Mouse (Mus musculus) heart, adult 2 months (tissue): ENCODE data around the gene Tmem208. TPM values are rescaled to one million over a fixed set of nuclear protein-coding genes. Genes with fewer than 3 reads are reported as not detected.

Experiments
- DNase-seq, 2 experiments: peaks; one replicate each; pipeline ENCODE4 v3.0.0; 2021
- H3K27ac ChIP-seq: fragments of 200-600 bp; 2 replicates; pipeline ENCODE4 v1.8.1; 2022
- H3K27me3 ChIP-seq: fragments of 200-500 bp; 2 replicates; pipeline ENCODE4 v1.6.1; 2012; ENCODE audit warnings: mild to moderate bottlenecking, low read length, inconsistent platforms, mixed read lengths; ENCODE audit not compliant: control insufficient read depth, insufficient read depth
- H3K36me3 ChIP-seq: fragments of 200-500 bp; 2 replicates; pipeline ENCODE4 v1.6.1; 2012; ENCODE audit warnings: low read length, inconsistent platforms; ENCODE audit not compliant: control insufficient read depth, insufficient read depth
- H3K4me1 ChIP-seq: fragments of 200-500 bp; 2 replicates; pipeline ENCODE4 v1.6.1; 2011; ENCODE audit warnings: low read length; ENCODE audit not compliant: control insufficient read depth, insufficient read depth
- H3K4me3 ChIP-seq: fragments of 200-600 bp; 2 replicates; pipeline ENCODE4 v1.8.1; 2022
- H3K79me2 ChIP-seq: fragments of 200-500 bp; replicated peaks from 2 replicates; pipeline ENCODE4 v1.6.1; 2012; ENCODE audit warnings: mild to moderate bottlenecking, inconsistent platforms, low read length, moderate library complexity, mixed read lengths; ENCODE audit not compliant: control insufficient read depth, insufficient read depth
- H3K9ac ChIP-seq: fragments of 200-500 bp; 2 replicates; pipeline ENCODE4 v1.6.1; 2012; ENCODE audit warnings: low read depth, mild to moderate bottlenecking, control low read depth, inconsistent platforms, low read length, mixed read lengths
- CTCF ChIP-seq: fragments of 200-600 bp; IDR thresholded peaks from 2 replicates; pipeline ENCODE4 v1.8.1; 2022; ENCODE audit warnings: antibody characterized with exemption, mild to moderate bottlenecking, moderate library complexity
- EP300 ChIP-seq: fragments of 200-500 bp; IDR thresholded peaks from 2 replicates; pipeline ENCODE4 v1.6.1; 2011; ENCODE audit warnings: low read depth, low read length, control low read depth; ENCODE audit not compliant: insufficient read depth
- POLR2A ChIP-seq: fragments of 200-500 bp; IDR thresholded peaks from 2 replicates; pipeline ENCODE4 v1.6.1; 2011; ENCODE audit warnings: mild to moderate bottlenecking, low read depth, low read length, control low read depth; ENCODE audit not compliant: insufficient read depth
- WGBS: fragments of 180-500 bp; shearing (Covaris S2); methylation state at CpG from one replicate; pipeline ENCODE4 v1.1.7; 2018; 5-methylcytosine and 5-hydroxymethylcytosine counted together
- intact Hi-C: fragments of 180-260 bp; cut with DNase I; formaldehyde crosslinking; loops from one replicate; pipeline ENCODE4 v1.15.1; 2025
- microRNA-seq, 2 experiments: library from miRNA; unstranded; fragments of <30 nt; microRNA quantifications; one replicate each; pipeline ENCODE4 v1.2.0; 2021
- polyA plus RNA-seq: library from polyadenylated mRNA; depleted of rRNA; stranded (reverse); fragments of >200 nt; gene quantifications from 2 replicates; pipeline ENCODE4 v1.2.3, GENCODE M21; 2012; rRNA removed
- total RNA-seq, 2 experiments: library from RNA; stranded (reverse); gene quantifications; 2 replicates each; pipeline ENCODE4 v1.2.3; 2021

Gene Tmem208
- total and polyA plus RNA-seq, 3 experiments: 24.1 to 43.6 (median 26.6) TPM

DNA sequence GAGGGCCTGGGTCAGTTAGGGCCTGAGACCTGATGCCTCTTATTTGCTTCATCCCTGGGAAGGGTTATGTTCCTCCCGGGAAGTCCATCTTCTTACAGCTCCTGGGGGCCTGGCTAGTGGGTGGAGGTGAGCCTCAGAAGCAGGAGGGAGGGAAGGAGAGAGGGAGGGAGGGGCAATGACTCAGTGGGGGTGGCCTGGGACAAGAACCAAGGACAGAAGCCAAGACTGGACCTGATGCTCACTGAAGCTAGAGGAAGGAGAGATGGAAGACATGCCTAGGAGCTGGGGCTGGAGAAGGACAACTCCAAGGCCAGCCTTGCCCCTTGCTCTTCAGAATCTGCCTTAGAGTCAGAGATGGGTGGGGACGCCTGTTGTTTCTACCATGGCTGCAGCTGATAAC is 46.9 kb downstream of the Tmem208 start, which contains the start of gene Plekhg4:
Gene Plekhg4 (plus strand): TSS at position 243 of the 400 bp plus-strand sequence.
- DNase-seq: no peak
- H3K36me3 ChIP-seq: no peaks in the 10 kb centered on the region
- H3K79me2 ChIP-seq: no peaks in the 10 kb centered on the region
- no peak for TF ChIP-seq EP300
- no peak for TF ChIP-seq POLR2A
- no peak for TF ChIP-seq CTCF
- no peak within 1 kb of the TSS for H3K27ac ChIP-seq
- H3K27me3 ChIP-seq: no peaks in the 10 kb centered on the region; the same call in 1 of the 2 replicates
- H3K4me1 ChIP-seq: no peaks in the 10 kb centered on the region
- no peak within 1 kb of the TSS for H3K4me3 ChIP-seq
- intact Hi-C loops: no loop called here
- H3K9ac ChIP-seq: no peak within 1 kb of the TSS
- 59% methylated on average over 2 of the region's 2 CpGs for WGBS

- DNase-seq: peak in 1 of 2 experiments; percentile 49
- H3K4me3 ChIP-seq: no peak overlapping the region
- H3K9ac ChIP-seq: no peak overlapping the region
- H3K36me3 ChIP-seq: no peaks in the 10 kb centered on the region
- H3K79me2 ChIP-seq: no peaks in the 10 kb centered on the region
- intact Hi-C loops: no loop called here
- peak; percentile 69 for TF ChIP-seq CTCF
- TF ChIP-seq POLR2A: no peak
- WGBS: 32% methylated on average over 33 of the region's 33 CpGs
- no peaks in the 10 kb centered on the region; the same call in 1 of the 2 replicates for H3K27me3 ChIP-seq
- H3K27ac ChIP-seq: no peak overlapping the region
- H3K4me1 ChIP-seq: no peaks in the 10 kb centered on the region
These were observed 48.4 kb downstream of the Tmem208 start for GRCm38 (mm10) chr8:105374513-105374966.

GRCm38 (mm10) chr8:105378673-105379072 is 52.5 kb downstream of the Tmem208 start:
- no peaks in the 10 kb centered on the region; the same call in 1 of the 2 replicates for H3K27me3 ChIP-seq
- intact Hi-C loops: no loop called here

DNA sequence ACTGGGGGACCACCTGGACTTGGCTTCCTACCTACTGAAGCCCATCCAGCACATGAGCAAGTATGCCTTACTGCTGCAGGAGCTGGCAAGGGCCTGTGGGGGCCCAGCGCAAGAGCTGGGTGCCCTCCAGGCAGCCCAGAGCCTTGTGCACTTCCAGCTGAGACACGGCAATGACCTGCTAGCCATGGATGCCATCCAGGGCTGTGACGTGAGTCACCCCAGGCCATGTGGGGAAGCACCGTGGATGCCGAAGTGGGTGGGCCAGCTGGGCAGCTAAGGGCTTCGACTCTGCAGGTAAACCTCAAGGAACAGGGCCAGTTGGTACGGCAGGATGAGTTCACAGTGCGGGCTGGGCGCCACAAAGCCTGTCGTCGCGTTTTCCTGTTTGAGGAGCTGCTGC is 54.2 kb downstream of the Tmem208 start:
- 87% methylated on average over 12 of the region's 12 CpGs for WGBS
- TF ChIP-seq CTCF (no peak), POLR2A (no peak), EP300 (no peak)
- Histone ChIP-seq H3K36me3 (no peaks in the 10 kb centered on the region), H3K9ac (no peak overlapping the region), H3K4me3 (no peak overlapping the region), H3K27me3 (no peaks in the 10 kb centered on the region), H3K79me2 (no peaks in the 10 kb centered on the region), H3K4me1 (no peaks in the 10 kb centered on the region), H3K27ac (no peak overlapping the region)
- intact Hi-C loops: no loop called here
- no peak for DNase-seq

More at GRCm38 (mm10) chr8:105378673-105379072, 52.5 kb downstream of the Tmem208 start:
- Histone ChIP-seq H3K27ac (no peak overlapping the region), H3K79me2 (no peaks in the 10 kb centered on the region), H3K36me3 (no peaks in the 10 kb centered on the region), H3K4me1 (no peaks in the 10 kb centered on the region), H3K4me3 (no peak overlapping the region), H3K9ac (no peak overlapping the region)
- 19% methylated on average over 19 of the region's 19 CpGs for WGBS
- DNase-seq: peak; percentile 42 to 57
- TF ChIP-seq EP300: no peak
- TF ChIP-seq POLR2A: no peak
- TF ChIP-seq CTCF: 0 out of 2 replicates have a peak, but pooled peaks have one; percentile 2

GRCm38 (mm10) chr8:105384070-105384469 is 57.9 kb downstream of the Tmem208 start:
- Histone ChIP-seq H3K79me2 (no peaks in the 10 kb centered on the region), H3K36me3 (no peaks in the 10 kb centered on the region), H3K27me3 (no peaks in the 10 kb centered on the region), H3K9ac (no peak overlapping the region), H3K27ac (no peak overlapping the region), H3K4me3 (no peak overlapping the region), H3K4me1 (peaks cover 11% of the 10 kb centered on the region)
- DNase-seq: no peak
- peak; percentile 20; the same call in 1 of the 2 replicates for TF ChIP-seq CTCF
- no peak for TF ChIP-seq POLR2A
- intact Hi-C loops: no loop called here
- WGBS: 97% methylated on average over 2 of the region's 2 CpGs

Small RNAs within 50 kb of the gene (microRNA-seq; reads per million reads assigned to microRNA genes)
- gene Gm27320 (0 reads per million in 2 experiments), gene Mir328 (2,286 to 2,907 reads per million in 2 experiments)

Other genes with a start within 250 kb of the Tmem208 start
- gene Ces3b, start 242.6 kb upstream of the Tmem208 start, total RNA-seq: not detected
- 0.32 TPM in 1 of 2 replicates, not detected in the other for gene Ces3b, start 242.6 kb upstream of the Tmem208 start, polyA plus RNA-seq
- not detected for gene Ces4a, start 194.6 kb upstream of the Tmem208 start, total RNA-seq
- gene Ces4a, start 194.6 kb upstream of the Tmem208 start, polyA plus RNA-seq: not detected in 2 replicates
- 10 to 100 TPM; 23.1 to 23.8 TPM for gene Cbfb, start 155.7 kb upstream of the Tmem208 start, total RNA-seq
- 6.4 and 11.0 TPM in 2 replicates for gene Cbfb, start 155.7 kb upstream of the Tmem208 start, polyA plus RNA-seq
- 10 to 100 TPM; 19.2 to 20.3 TPM for gene D230025D16Rik, start 101.2 kb upstream of the Tmem208 start, total RNA-seq
- gene D230025D16Rik, start 101.2 kb upstream of the Tmem208 start, polyA plus RNA-seq: 16.5 and 23.7 TPM in 2 replicates
- 1 to 10 TPM; 3.5 to 5.2 TPM for gene B3gnt9, start 71.2 kb upstream of the Tmem208 start, total RNA-seq
- gene B3gnt9, start 71.2 kb upstream of the Tmem208 start, polyA plus RNA-seq: 7.1 and 8.5 TPM in 2 replicates
- 1 to 10 TPM; 3.9 to 4.9 TPM for gene Tradd, start 61.7 kb upstream of the Tmem208 start, total RNA-seq
- gene Tradd, start 61.7 kb upstream of the Tmem208 start, polyA plus RNA-seq: 4.3 and 4.6 TPM in 2 replicates
- gene Fbxl8, start 61.7 kb upstream of the Tmem208 start, total RNA-seq: 1 to 10 TPM; 1.8 to 2.5 TPM
- gene Fbxl8, start 61.7 kb upstream of the Tmem208 start, polyA plus RNA-seq: 3.6 and 4.1 TPM in 2 replicates
- gene Hsf4, start 56.6 kb upstream of the Tmem208 start, total RNA-seq: 1 to 10 TPM; 2.7 to 3.9 TPM
- gene Hsf4, start 56.6 kb upstream of the Tmem208 start, polyA plus RNA-seq: 4.3 and 5.4 TPM in 2 replicates
- gene Nol3, start 50.2 kb upstream of the Tmem208 start, total RNA-seq: 10 to 100 TPM; 19.7 to 23.0 TPM
- 17.3 and 19.1 TPM in 2 replicates for gene Nol3, start 50.2 kb upstream of the Tmem208 start, polyA plus RNA-seq
- gene 4931428F04Rik, start 36.5 kb upstream of the Tmem208 start, total RNA-seq: 1 to 10 TPM; 1.1 to 1.2 TPM
- gene 4931428F04Rik, start 36.5 kb upstream of the Tmem208 start, polyA plus RNA-seq: 2.1 and 3.5 TPM in 2 replicates
- 1 to 10 TPM; 3.9 to 4.7 TPM for gene Exoc3l, start 30.3 kb upstream of the Tmem208 start, total RNA-seq
- gene Exoc3l, start 30.3 kb upstream of the Tmem208 start, polyA plus RNA-seq: 10.5 and 11.8 TPM in 2 replicates
- 10 to 100 TPM; 21.1 to 21.5 TPM for gene E2f4, start 28.7 kb upstream of the Tmem208 start, total RNA-seq
- gene E2f4, start 28.7 kb upstream of the Tmem208 start, polyA plus RNA-seq: 61.8 and 62.8 TPM in 2 replicates
- under 1 TPM; 0.70 to 0.73 TPM for gene Elmo3, start 20.8 kb upstream of the Tmem208 start, total RNA-seq
- 2.8 and 3.5 TPM in 2 replicates for gene Elmo3, start 20.8 kb upstream of the Tmem208 start, polyA plus RNA-seq
- gene Lrrc29, start 76 bp upstream of the Tmem208 start, total RNA-seq: 1 to 10 TPM in 1 of 2 experiments, under 1 TPM in 1; 0.93 to 1.1 TPM
- gene Lrrc29, start 76 bp upstream of the Tmem208 start, polyA plus RNA-seq: 1.6 and 2.2 TPM in 2 replicates
- gene Fhod1, start 21.6 kb downstream of the Tmem208 start, total RNA-seq: 1 to 10 TPM; 4.4 to 6.9 TPM
- 14.2 and 17.3 TPM in 2 replicates for gene Fhod1, start 21.6 kb downstream of the Tmem208 start, polyA plus RNA-seq
- gene Slc9a5, start 22.5 kb downstream of the Tmem208 start, total RNA-seq: under 1 TPM; 0.36 to 0.37 TPM
- 1.7 and 2.1 TPM in 2 replicates for gene Slc9a5, start 22.5 kb downstream of the Tmem208 start, polyA plus RNA-seq
- gene Plekhg4, start 46.9 kb downstream of the Tmem208 start, total RNA-seq: under 1 TPM in 1 of 2 experiments, not detected in 1; 0.10 TPM
- gene Plekhg4, start 46.9 kb downstream of the Tmem208 start, polyA plus RNA-seq: 0.20 and 0.29 TPM in 2 replicates
- under 1 TPM; 0.13 to 0.25 TPM for gene Kctd19, start 87.1 kb downstream of the Tmem208 start, total RNA-seq
- 0.08 and 0.15 TPM in 2 replicates for gene Kctd19, start 87.1 kb downstream of the Tmem208 start, polyA plus RNA-seq
- under 1 TPM; 0.45 to 0.47 TPM for gene Lrrc36, start 87.2 kb downstream of the Tmem208 start, total RNA-seq
- 0.67 and 0.94 TPM in 2 replicates for gene Lrrc36, start 87.2 kb downstream of the Tmem208 start, polyA plus RNA-seq
- gene Tppp3, start 145.2 kb downstream of the Tmem208 start, total RNA-seq: 10 to 100 TPM; 35.0 to 48.8 TPM
- 73.7 and 89.2 TPM in 2 replicates for gene Tppp3, start 145.2 kb downstream of the Tmem208 start, polyA plus RNA-seq
- 10 to 100 TPM; 13.0 to 13.3 TPM for gene Zdhhc1, start 170.5 kb downstream of the Tmem208 start, total RNA-seq
- 37.5 and 40.5 TPM in 2 replicates for gene Zdhhc1, start 170.5 kb downstream of the Tmem208 start, polyA plus RNA-seq
- gene Hsd11b2, start 192.4 kb downstream of the Tmem208 start, total RNA-seq: under 1 TPM in 1 of 2 experiments, not detected in 1; 0.23 TPM
- 0.08 and 0.32 TPM in 2 replicates for gene Hsd11b2, start 192.4 kb downstream of the Tmem208 start, polyA plus RNA-seq
- 10 to 100 TPM; 46.4 to 48.9 TPM for gene Atp6v0d1, start 239.7 kb downstream of the Tmem208 start, total RNA-seq
- gene Atp6v0d1, start 239.7 kb downstream of the Tmem208 start, polyA plus RNA-seq: 61.7 and 69.0 TPM in 2 replicates